Mouse (Mus musculus) liver, adult 2 months (tissue): ENCODE results near the gene Set. TPM values are rescaled to one million over a fixed set of nuclear protein-coding genes. Genes with fewer than 3 reads are reported as not detected.

Experiments used
- DNase-seq: peaks from one replicate; pipeline ENCODE4 v3.0.0-alpha.2; 2011; ENCODE audit warnings: low read depth, low spot score; ENCODE audit errors: extremely low read depth
- H3K27ac ChIP-seq: fragments of 200-500 bp; replicated peaks from 2 replicates; pipeline ENCODE4 v1.5.1; 2012; ENCODE audit warnings: low read depth, mild to moderate bottlenecking, control low read depth, inconsistent platforms, low read length; ENCODE audit not compliant: insufficient read depth
- H3K27me3 ChIP-seq: fragments of 200-500 bp; 2 replicates; pipeline ENCODE4 v1.6.1; 2012; ENCODE audit warnings: mild to moderate bottlenecking, moderate library complexity, low read length, inconsistent platforms; ENCODE audit not compliant: control insufficient read depth, insufficient read depth
- H3K36me3 ChIP-seq: fragments of 200-500 bp; 2 replicates; pipeline ENCODE4 v1.6.1; 2012; ENCODE audit warnings: low read length, inconsistent platforms; ENCODE audit not compliant: control insufficient read depth, insufficient read depth
- H3K4me1 ChIP-seq: fragments of 200-500 bp; 2 replicates; pipeline ENCODE4 v1.6.1; 2011; ENCODE audit warnings: low read length; ENCODE audit not compliant: control insufficient read depth, insufficient read depth
- H3K4me3 ChIP-seq: fragments of 200-500 bp; 2 replicates; pipeline ENCODE4 v1.5.1; 2011; ENCODE audit warnings: low read depth, mild to moderate bottlenecking, control low read depth, low read length, moderate library complexity; ENCODE audit not compliant: insufficient read depth
- H3K79me2 ChIP-seq: fragments of 200-500 bp; 2 replicates; pipeline ENCODE4 v1.6.1; 2012; ENCODE audit warnings: inconsistent platforms, mild to moderate bottlenecking, low read length, moderate library complexity; ENCODE audit not compliant: control insufficient read depth, insufficient read depth
- H3K9ac ChIP-seq: fragments of 200-500 bp; 2 replicates; pipeline ENCODE4 v1.6.1; 2012; ENCODE audit warnings: low read depth, mild to moderate bottlenecking, control low read depth, inconsistent platforms, low read length
- CTCF ChIP-seq: fragments of 200-500 bp; IDR thresholded peaks from 2 replicates; pipeline ENCODE4 v1.5.1; 2011; ENCODE audit warnings: low read depth, low read length, control low read depth
- POLR2A ChIP-seq: fragments of 200-500 bp; IDR thresholded peaks from 2 replicates; pipeline ENCODE4 v1.6.1; 2011; ENCODE audit warnings: low read length, control low read depth; ENCODE audit not compliant: insufficient read depth; ENCODE audit errors: extremely low read depth
- WGBS: fragments of 180-500 bp; shearing (Covaris S2); methylation state at CpG from one replicate; pipeline ENCODE4 v1.1.7; 2018; 5-methylcytosine and 5-hydroxymethylcytosine counted together
- polyA plus RNA-seq: library from polyadenylated mRNA; depleted of rRNA; stranded (reverse); fragments of >200 nt; gene quantifications from 2 replicates; pipeline ENCODE4 v1.2.3, GENCODE M21; 2012
- total RNA-seq: library from RNA; depleted of rRNA; stranded (reverse); fragments of >200 nt; gene quantifications from 2 replicates; pipeline ENCODE4 v1.2.3, GENCODE M21; 2014

Gene Set
- total and polyA plus RNA-seq, 2 experiments: 26.3 to 85.1 TPM

DNA sequence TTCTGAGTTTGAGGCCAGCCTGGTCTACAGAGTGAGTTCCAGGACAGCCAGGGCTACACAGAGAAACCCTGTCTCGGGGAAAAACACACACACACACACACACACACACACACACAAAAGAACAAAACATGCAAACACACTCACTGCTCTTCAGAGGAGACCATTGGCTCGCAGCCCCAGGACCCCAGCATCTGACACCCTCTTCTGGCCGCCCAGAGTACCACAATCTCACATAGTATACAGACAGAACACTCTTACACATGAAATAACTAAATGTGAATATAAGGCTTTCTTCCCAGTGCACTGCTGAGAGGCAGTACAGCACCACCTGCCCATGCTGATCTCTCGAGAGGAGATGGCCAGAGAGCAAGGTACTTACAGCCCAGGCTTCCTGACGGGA, 12.6 kb upstream of the Set start:
- H3K4me1 ChIP-seq: no peaks in the 10 kb centered on the region; the same call in 1 of the 2 replicates
- no peak for DNase-seq
- H3K36me3 ChIP-seq: no peaks in the 10 kb centered on the region
- no peaks in the 10 kb centered on the region for H3K79me2 ChIP-seq
- H3K9ac ChIP-seq: no peak overlapping the region
- TF ChIP-seq CTCF (no peak), POLR2A (no peak)
- WGBS: 94% methylated on average over 5 of the region's 5 CpGs
- no peak overlapping the region for H3K4me3 ChIP-seq
- H3K27me3 ChIP-seq: no peaks in the 10 kb centered on the region
- H3K27ac ChIP-seq: no peak overlapping the region

DNA sequence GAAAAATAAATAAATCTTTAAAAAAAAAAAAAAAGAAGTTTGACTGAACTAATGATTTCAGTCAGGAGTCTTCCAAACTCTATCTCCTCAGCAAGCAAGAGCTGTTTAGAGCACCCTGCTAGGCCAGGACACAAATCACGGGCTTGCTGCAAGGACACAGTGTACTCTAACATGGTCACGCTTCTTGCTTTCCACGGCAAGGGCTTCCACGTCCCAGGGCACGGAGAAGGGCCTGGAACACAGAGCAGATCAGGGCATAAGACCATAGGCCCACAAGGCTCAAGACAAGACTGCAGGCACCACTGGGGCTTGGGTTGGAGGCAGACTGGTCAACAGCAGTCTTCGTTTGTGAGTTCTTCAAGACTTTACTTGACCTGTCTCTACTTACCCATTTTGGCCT, 10.1 kb upstream of the Set start:
- H3K4me3 ChIP-seq: no peak overlapping the region
- H3K36me3 ChIP-seq: no peaks in the 10 kb centered on the region
- H3K9ac ChIP-seq: no peak overlapping the region
- H3K79me2 ChIP-seq: no peaks in the 10 kb centered on the region
- no peak for DNase-seq
- no peak overlapping the region for H3K27ac ChIP-seq
- no peak for TF ChIP-seq CTCF
- TF ChIP-seq POLR2A: no peak
- WGBS: 100% methylated on average over 6 of the region's 6 CpGs
- no peaks in the 10 kb centered on the region for H3K27me3 ChIP-seq
- H3K4me1 ChIP-seq: no peaks in the 10 kb centered on the region; the same call in 1 of the 2 replicates

DNA sequence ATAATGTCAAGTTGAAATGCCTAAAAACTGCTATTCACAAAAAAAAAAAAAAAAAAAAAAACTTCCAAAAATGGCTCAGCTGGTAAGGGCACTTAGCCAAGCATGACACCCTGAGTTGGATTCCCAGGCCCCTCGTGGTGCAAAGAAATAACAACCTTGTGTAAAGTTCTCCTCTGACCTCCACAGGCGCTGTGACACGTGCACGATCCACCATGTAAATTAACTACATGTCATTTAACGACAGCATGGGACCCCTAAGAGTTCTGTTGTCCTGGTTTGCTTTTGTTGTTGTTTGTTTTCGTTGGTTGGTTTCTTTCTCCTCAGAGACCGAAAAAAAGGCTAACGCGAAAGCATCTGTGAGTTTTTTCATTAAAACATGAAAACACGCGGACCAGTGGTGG, 9.1 kb upstream of the Set start:
- Histone ChIP-seq H3K9ac (peak overlapping the region; percentile 80; the same call in 1 of the 2 replicates), H3K4me1 (no peaks in the 10 kb centered on the region; the same call in 1 of the 2 replicates), H3K36me3 (no peaks in the 10 kb centered on the region), H3K27me3 (no peaks in the 10 kb centered on the region), H3K27ac (no peak overlapping the region), H3K79me2 (no peaks in the 10 kb centered on the region), H3K4me3 (peak overlapping the region; percentile 68)
- TF ChIP-seq CTCF: no peak
- TF ChIP-seq POLR2A: no peak
- DNase-seq: no peak
- 38% methylated on average over 11 of the region's 11 CpGs for WGBS

DNA sequence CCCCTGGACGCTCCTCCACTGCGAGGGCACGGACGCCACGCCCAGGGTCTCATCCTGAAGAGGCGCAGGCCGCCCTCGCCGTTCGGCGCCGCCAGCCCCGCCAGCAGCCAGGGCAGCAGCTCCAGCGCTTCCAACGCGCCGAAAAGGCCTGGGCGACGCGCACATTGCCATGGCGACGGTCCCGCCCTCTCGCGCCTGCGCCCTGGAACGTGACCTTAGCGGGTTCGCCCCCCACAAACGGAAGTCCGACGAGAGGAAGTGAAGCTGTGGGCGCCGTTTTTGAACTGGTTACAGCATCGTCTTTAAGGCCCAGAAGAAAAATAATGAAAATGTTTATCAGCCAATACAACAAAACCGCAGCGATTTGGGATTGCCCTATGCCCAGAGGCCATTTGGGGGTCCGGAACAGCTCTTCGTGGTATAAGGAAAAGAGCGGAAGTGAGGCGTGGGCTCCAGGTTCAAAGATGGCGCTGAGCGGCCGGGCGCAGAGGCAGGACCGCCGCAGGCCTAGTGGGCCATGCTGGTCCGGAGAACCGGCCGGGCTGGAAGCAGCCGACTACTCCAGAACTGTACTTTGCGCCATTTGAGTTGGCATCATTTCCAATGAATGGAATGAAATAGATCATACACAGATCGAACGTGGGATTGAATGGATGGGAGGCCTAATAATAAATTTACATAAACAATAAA, 8.3 kb upstream of the Set start, which contains the start of gene Wdr34:
Wdr34 (minus strand) TSS at position 183 of the 690 bp plus-strand sequence.
- peak; percentile 81 for DNase-seq
- Histone ChIP-seq H3K4me3 (peak within 1 kb of the TSS; percentile 68), H3K9ac (peak within 1 kb of the TSS; percentile 80), H3K36me3 (no peaks in the 10 kb centered on the region), H3K27me3 (no peaks in the 10 kb centered on the region), H3K4me1 (no peaks in the 10 kb centered on the region; the same call in 1 of the 2 replicates), H3K79me2 (no peaks in the 10 kb centered on the region), H3K27ac (peak within 1 kb of the TSS; percentile 95)
- 1% methylated on average over 54 of the region's 54 CpGs for WGBS
- TF ChIP-seq POLR2A (peak; percentile 57; the same call in 1 of the 2 replicates), CTCF (no peak)

DNA sequence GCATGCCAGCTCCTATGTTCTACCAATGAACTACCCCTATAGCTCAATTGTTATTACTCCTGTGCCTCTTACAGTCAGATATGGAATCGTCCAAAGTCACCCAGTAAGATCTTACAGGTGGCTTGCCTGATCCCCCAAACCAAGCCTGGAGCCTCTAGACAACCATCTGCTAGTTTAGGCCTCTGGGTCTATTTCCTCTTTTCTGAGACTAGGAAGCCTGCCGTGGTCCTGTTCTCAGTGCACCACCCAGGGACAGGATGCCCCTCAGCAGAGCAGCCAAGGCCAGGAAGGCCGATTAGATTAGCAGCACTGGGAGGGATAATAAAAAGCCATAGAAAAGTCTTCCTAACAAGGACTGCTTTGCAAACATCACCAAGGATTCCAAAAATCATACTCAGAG, 7.3 kb upstream of the Set start:
- no peaks in the 10 kb centered on the region for H3K79me2 ChIP-seq
- no peak overlapping the region for H3K9ac ChIP-seq
- H3K27me3 ChIP-seq: no peaks in the 10 kb centered on the region; the same call in 1 of the 2 replicates
- no peak overlapping the region for H3K27ac ChIP-seq
- TF ChIP-seq POLR2A (no peak), CTCF (no peak)
- H3K4me3 ChIP-seq: no peak overlapping the region
- WGBS: 76% methylated on average over 3 of the region's 3 CpGs
- no peaks in the 10 kb centered on the region; the same call in 1 of the 2 replicates for H3K4me1 ChIP-seq
- no peaks in the 10 kb centered on the region for H3K36me3 ChIP-seq
- no peak for DNase-seq
